Mouse (Mus musculus) heart, postnatal 10 days (tissue): ENCODE data around the gene Hnrnpf. TPM values are rescaled to one million over a fixed set of nuclear protein-coding genes. Genes with fewer than 3 reads are reported as not detected.

Experiments used
- DNase-seq, 2 experiments: peaks; one replicate each; pipeline ENCODE4 v3.0.0; 2021
- intact Hi-C: fragments of 180-260 bp; cut with DNase I; formaldehyde crosslinking; loops from one replicate; pipeline ENCODE4 v1.15.1; 2025
- total RNA-seq, 2 experiments: library from RNA; stranded (reverse); gene quantifications; 2 replicates each; pipeline ENCODE4 v1.2.3; 2021

The Hnrnpf gene
- total RNA-seq, 2 experiments from 2014 or later, result 351 to 364 TPM

- intact Hi-C loops, result loop anchor here (1.0 to 2.0 kb wide), 2 partner anchors 9 to 38 kb away; no protein-coding TSS in a partner anchor
Observed at GRCm38 (mm10) chr6:117916737-117917426, 16.8 kb downstream of the Hnrnpf start.

GRCm38 (mm10) chr6:117917576-117917975 is 17.5 kb downstream of the Hnrnpf start:
- intact Hi-C loops, result loop anchor here (2.0 kb wide), 1 partner anchor 39 kb away; no protein-coding TSS in a partner anchor
- peak; percentile 77 to 81 for DNase-seq

More at GRCm38 (mm10) chr6:117916737-117917426, 16.8 kb downstream of the Hnrnpf start:
- DNase-seq, result peak; percentile 86 to 91

- DNase-seq, result peak in 1 of 2 experiments; percentile 23
- intact Hi-C loops, result no loop called here
Observed at GRCm38 (mm10) chr6:117918043-117918442, 17.9 kb downstream of the Hnrnpf start.

- DNase-seq, result peak; percentile 45 to 65
- intact Hi-C loops, result loop anchor here (5.0 kb wide), 1 partner anchor 64 kb away; no protein-coding TSS in a partner anchor
Observed at GRCm38 (mm10) chr6:117920659-117921640, 20.8 kb downstream of the Hnrnpf start.

- intact Hi-C loops, result loop anchor here (5.0 kb wide), 1 partner anchor 65 kb away; no protein-coding TSS in a partner anchor
- DNase-seq, result no peak
Observed at GRCm38 (mm10) chr6:117922041-117922440, 21.9 kb downstream of the Hnrnpf start.

GRCm38 (mm10) chr6:117926871-117927491 is 26.9 kb downstream of the Hnrnpf start:
- no peak for DNase-seq
- intact Hi-C loops, result no loop called here

GRCm38 (mm10) chr6:117927955-117928354 is 27.8 kb downstream of the Hnrnpf start:
- intact Hi-C loops, result no loop called here

GRCm38 (mm10) chr6:117928746-117929145 is 28.6 kb downstream of the Hnrnpf start:
- DNase-seq, result peak in 1 of 2 experiments; percentile 24
- intact Hi-C loops, result no loop called here

More at GRCm38 (mm10) chr6:117927955-117928354, 27.8 kb downstream of the Hnrnpf start:
- DNase-seq, result no peak

GRCm38 (mm10) chr6:117929945-117930655 is 30.0 kb downstream of the Hnrnpf start:
- intact Hi-C loops, result loop anchor here (5.0 kb wide), 2 partner anchors 77 to 167 kb away; no protein-coding TSS in a partner anchor
- no peak for DNase-seq

GRCm38 (mm10) chr6:117932325-117933051 is 32.4 kb downstream of the Hnrnpf start:
- DNase-seq, result peak; percentile 39 to 44
- intact Hi-C loops, result loop anchor here (5.0 kb wide), 2 partner anchors 75 to 165 kb away; no protein-coding TSS in a partner anchor

GRCm38 (mm10) chr6:117934301-117934700 is 34.2 kb downstream of the Hnrnpf start:
- intact Hi-C loops, result loop anchor here (5.0 kb wide), 2 partner anchors 73 to 163 kb away; no protein-coding TSS in a partner anchor
- no peak for DNase-seq

GRCm38 (mm10) chr6:117935681-117936612 is 35.8 kb downstream of the Hnrnpf start:
- DNase-seq, result no peak
- intact Hi-C loops, result no loop called here

- intact Hi-C loops, result no loop called here
- no peak for DNase-seq
Observed at GRCm38 (mm10) chr6:117937222-117937932, 37.3 kb downstream of the Hnrnpf start, which contains the start of gene Fxyd4. TSS of gene Fxyd4 (minus strand) at chr6:117937692.

GRCm38 (mm10) chr6:117938951-117939350 is 38.8 kb downstream of the Hnrnpf start:
- no peak for DNase-seq
- intact Hi-C loops, result no loop called here

GRCm38 (mm10) chr6:117942769-117943168 is 42.6 kb downstream of the Hnrnpf start:
- intact Hi-C loops, result no loop called here
- DNase-seq, result no peak

GRCm38 (mm10) chr6:117943899-117944298 is 43.8 kb downstream of the Hnrnpf start:
- no peak for DNase-seq
- intact Hi-C loops, result no loop called here

- intact Hi-C loops, result no loop called here
- no peak for DNase-seq
Observed at GRCm38 (mm10) chr6:117952330-117952729, 52.2 kb downstream of the Hnrnpf start.
